Mouse (Mus musculus) spleen, adult 2 months (tissue): ENCODE data around the gene Surf4. TPM values are rescaled to one million over a fixed set of nuclear protein-coding genes. Genes with fewer than 3 reads are reported as not detected.

Experiments
- DNase-seq, 2 experiments: peaks; one replicate each; pipeline versions ENCODE4 v3.0.0 to v3.0.0-alpha.2; 2012 to 2021; ENCODE audit warnings: low spot score in 2 of 2, low read depth in 1 of 2
- H3K27ac ChIP-seq: fragments of 200-500 bp; 2 replicates; pipeline ENCODE4 v1.5.1; 2012; ENCODE audit warnings: low read length, inconsistent platforms; ENCODE audit not compliant: insufficient read depth
- H3K27me3 ChIP-seq: fragments of 200-500 bp; 2 replicates; pipeline ENCODE4 v1.6.1; 2012; ENCODE audit warnings: mild to moderate bottlenecking, moderate library complexity, low read length, inconsistent platforms; ENCODE audit not compliant: control insufficient read depth, insufficient read depth
- H3K36me3 ChIP-seq: fragments of 200-500 bp; 2 replicates; pipeline ENCODE4 v1.6.1; 2012; ENCODE audit warnings: mild to moderate bottlenecking, low read length, inconsistent platforms; ENCODE audit not compliant: control insufficient read depth, insufficient read depth
- H3K4me1 ChIP-seq: fragments of 200-500 bp; 2 replicates; pipeline ENCODE4 v1.6.1; 2011; ENCODE audit warnings: inconsistent platforms; ENCODE audit not compliant: control insufficient read depth, insufficient read depth, insufficient read length
- H3K4me3 ChIP-seq: fragments of 200-500 bp; 2 replicates; pipeline ENCODE4 v1.5.1; 2011; ENCODE audit warnings: mild to moderate bottlenecking, inconsistent platforms; ENCODE audit not compliant: insufficient read depth, insufficient read length; ENCODE audit errors: extremely low read depth
- CTCF ChIP-seq: fragments of 200-500 bp; IDR thresholded peaks from 2 replicates; pipeline ENCODE4 v1.5.1; 2011; ENCODE audit warnings: mild to moderate bottlenecking, inconsistent platforms; ENCODE audit not compliant: insufficient read depth, insufficient read length, insufficient replicate concordance; ENCODE audit errors: extremely low read depth
- POLR2A ChIP-seq: fragments of 200-500 bp; IDR thresholded peaks from 2 replicates; pipeline ENCODE4 v1.6.1; 2011; ENCODE audit warnings: low read depth, low read length, inconsistent platforms
- WGBS: fragments of 180-500 bp; shearing (Covaris S2); methylation state at CpG from one replicate; pipeline ENCODE4 v1.1.7; 2018; 5-methylcytosine and 5-hydroxymethylcytosine counted together
- polyA plus RNA-seq: library from polyadenylated mRNA; depleted of rRNA; stranded (reverse); fragments of >200 nt; gene quantifications from 2 replicates; pipeline ENCODE4 v1.2.3, GENCODE M21; 2012

The Surf4 gene
- polyA plus RNA-seq, 1 experiment, result 141 TPM

- 93% methylated on average over 6 of the region's 6 CpGs for WGBS
Observed at GRCm38 (mm10) chr2:26927745-26928476, 5.8 kb downstream of the Surf4 start.

GRCm38 (mm10) chr2:26921784-26922183 lies 11.9 kb downstream of the Surf4 start:
- H3K4me3 ChIP-seq, result no peak overlapping the region
- DNase-seq, result no peak
- TF ChIP-seq CTCF (no peak), POLR2A (no peak)
- peaks cover 7% of the 10 kb centered on the region; the same call in 1 of the 2 replicates for H3K4me1 ChIP-seq
- WGBS, result 80% methylated on average over 9 of the region's 9 CpGs
- H3K27me3 ChIP-seq, result no peaks in the 10 kb centered on the region
- peaks cover 58% of the 10 kb centered on the region for H3K36me3 ChIP-seq
- H3K27ac ChIP-seq, result no peak overlapping the region

More at GRCm38 (mm10) chr2:26927745-26928476, 5.8 kb downstream of the Surf4 start:
- Histone ChIP-seq H3K27me3 (no peaks in the 10 kb centered on the region), H3K4me3 (no peak overlapping the region), H3K4me1 (peaks cover 2% of the 10 kb centered on the region; the same call in 1 of the 2 replicates), H3K36me3 (peaks cover 28% of the 10 kb centered on the region), H3K27ac (no peak overlapping the region)
- DNase-seq, result no peak
- TF ChIP-seq POLR2A (no peak), CTCF (no peak)

GRCm38 (mm10) chr2:26920190-26920855 lies 13.4 kb downstream of the Surf4 start:
- H3K36me3 ChIP-seq, result peaks cover 48% of the 10 kb centered on the region
- DNase-seq, result no peak
- H3K27me3 ChIP-seq, result no peaks in the 10 kb centered on the region
- H3K27ac ChIP-seq, result no peak overlapping the region
- 91% methylated on average over 6 of the region's 6 CpGs for WGBS
- no peak for TF ChIP-seq POLR2A
- no peak for TF ChIP-seq CTCF
- H3K4me3 ChIP-seq, result no peak overlapping the region
- peaks cover 9% of the 10 kb centered on the region; the same call in 1 of the 2 replicates for H3K4me1 ChIP-seq

GRCm38 (mm10) chr2:26919684-26920083 lies 14.0 kb downstream of the Surf4 start:
- H3K36me3 ChIP-seq, result peaks cover 44% of the 10 kb centered on the region
- H3K4me1 ChIP-seq, result peaks cover 12% of the 10 kb centered on the region; the same call in 1 of the 2 replicates
- WGBS, result 86% methylated on average over 3 of the region's 3 CpGs
- TF ChIP-seq POLR2A, result no peak
- TF ChIP-seq CTCF, result no peak
- DNase-seq, result no peak
- no peak overlapping the region for H3K4me3 ChIP-seq
- H3K27ac ChIP-seq, result no peak overlapping the region
- H3K27me3 ChIP-seq, result no peaks in the 10 kb centered on the region

- WGBS, result 2% methylated on average over 13 of the region's 13 CpGs
Observed at GRCm38 (mm10) chr2:26916738-26917137, 17.0 kb downstream of the Surf4 start.

GRCm38 (mm10) chr2:26915927-26916728 lies 17.6 kb downstream of the Surf4 start, which contains the start of the genes Surf2 and Surf1:
Gene Surf2 (plus strand): TSS chr2:26916367.
Gene Surf1 (minus strand): TSS chr2:26916530.
- peak within 1 kb of the TSS; percentile 77 for H3K4me3 ChIP-seq
- H3K27me3 ChIP-seq, result no peaks in the 10 kb centered on the region
- H3K4me1 ChIP-seq, result peaks cover 15% of the 10 kb centered on the region; the same call in 1 of the 2 replicates
- 1% methylated on average over 47 of the region's 47 CpGs for WGBS
- peaks cover 39% of the 10 kb centered on the region for H3K36me3 ChIP-seq
- peak within 1 kb of the TSS; percentile 68 for H3K27ac ChIP-seq
- TF ChIP-seq CTCF (no peak), POLR2A (peak; percentile 51)
- peak; percentile 59 to 75 for DNase-seq

More at GRCm38 (mm10) chr2:26916738-26917137, 17.0 kb downstream of the Surf4 start:
- peak overlapping the region; percentile 77 for H3K4me3 ChIP-seq
- no peak for TF ChIP-seq POLR2A
- no peak for TF ChIP-seq CTCF
- peaks cover 12% of the 10 kb centered on the region; the same call in 1 of the 2 replicates for H3K4me1 ChIP-seq
- H3K27me3 ChIP-seq, result no peaks in the 10 kb centered on the region
- peaks cover 40% of the 10 kb centered on the region for H3K36me3 ChIP-seq
- DNase-seq, result no peak
- peak overlapping the region; percentile 68; the same call in 1 of the 2 replicates for H3K27ac ChIP-seq
